Mouse (Mus musculus) liver, embryonic 12.5 days (tissue): ENCODE results near the gene Sf3a1. TPM values are rescaled to one million over a fixed set of nuclear protein-coding genes. Genes with fewer than 3 reads are reported as not detected.
"Not testable (repeated sequence)": the region's sequence is repeated elsewhere in the genome, so short reads cannot be mapped to it uniquely, and the experiment has no call there.

Experiments used
- ATAC-seq: fragments of 200-750 bp; cut with Nextera tagmentation; 2 replicates; pipeline ENCODE4 v1.8.0; 2017; ENCODE audit warnings: moderate number of reproducible peaks, mild to moderate bottlenecking, moderate library complexity
- H3K27ac ChIP-seq: fragments of 300-500 bp; sonication (generic); 2 replicates; pipeline ENCODE4 v1.5.1; 2016; ENCODE audit warnings: mild to moderate bottlenecking
- H3K27me3 ChIP-seq: fragments of 300-500 bp; sonication (generic); replicated peaks from 2 replicates; pipeline ENCODE4 v1.6.1; 2016; ENCODE audit warnings: mild to moderate bottlenecking, moderate library complexity
- H3K36me3 ChIP-seq: fragments of 300-500 bp; sonication (generic); 2 replicates; pipeline ENCODE4 v1.6.1; 2016; ENCODE audit warnings: mild to moderate bottlenecking, moderate library complexity
- H3K4me1 ChIP-seq: fragments of 300-500 bp; sonication (generic); 2 replicates; pipeline ENCODE4 v1.6.1; 2016
- H3K4me2 ChIP-seq: fragments of 300-500 bp; sonication (generic); 2 replicates; pipeline ENCODE4 v1.6.1; 2016; ENCODE audit warnings: mild to moderate bottlenecking, moderate library complexity
- H3K4me3 ChIP-seq: fragments of 300-500 bp; sonication (generic); 2 replicates; pipeline ENCODE4 v1.5.1; 2016; ENCODE audit warnings: mild to moderate bottlenecking, moderate library complexity
- H3K9ac ChIP-seq: fragments of 300-500 bp; sonication (generic); 2 replicates; pipeline ENCODE4 v1.6.1; 2016; ENCODE audit warnings: mild to moderate bottlenecking, moderate library complexity
- H3K9me3 ChIP-seq: fragments of 300-500 bp; sonication (generic); replicated peaks from 2 replicates; pipeline ENCODE4 v1.6.1; 2016; ENCODE audit warnings: mild to moderate bottlenecking, moderate library complexity
- WGBS: fragments of 180-500 bp; shearing (Covaris S2); methylation state at CpG from one replicate; pipeline ENCODE4 v1.1.7; 2016; ENCODE audit not compliant: insufficient replicate concordance; 5-methylcytosine and 5-hydroxymethylcytosine counted together
- polyA plus RNA-seq: library from polyadenylated mRNA; unstranded; fragments of >200 nt; fragmentation: Nextera tagmentation; extraction: Ambion mirVana; gene quantifications from 2 replicates; pipeline ENCODE4 v1.2.1, GENCODE M21; 2016

Gene Sf3a1
- polyA plus RNA-seq, 1 experiment from 2014 or later: 41.7 TPM

GRCm38 (mm10) chr11:4166467-4167090, 6.4 kb downstream of the Sf3a1 start:
- H3K36me3 ChIP-seq: peaks cover 100% of the 10 kb centered on the region
- H3K4me3 ChIP-seq: no peak overlapping the region
- no peaks in the 10 kb centered on the region for H3K9me3 ChIP-seq
- no peaks in the 10 kb centered on the region for H3K27me3 ChIP-seq
- no peak overlapping the region for H3K9ac ChIP-seq
- H3K27ac ChIP-seq: no peak overlapping the region
- no peak for ATAC-seq
- peaks cover 50% of the 10 kb centered on the region for H3K4me1 ChIP-seq
- WGBS: 76% methylated on average over 7 of the region's 7 CpGs
- no peak overlapping the region for H3K4me2 ChIP-seq

DNA sequence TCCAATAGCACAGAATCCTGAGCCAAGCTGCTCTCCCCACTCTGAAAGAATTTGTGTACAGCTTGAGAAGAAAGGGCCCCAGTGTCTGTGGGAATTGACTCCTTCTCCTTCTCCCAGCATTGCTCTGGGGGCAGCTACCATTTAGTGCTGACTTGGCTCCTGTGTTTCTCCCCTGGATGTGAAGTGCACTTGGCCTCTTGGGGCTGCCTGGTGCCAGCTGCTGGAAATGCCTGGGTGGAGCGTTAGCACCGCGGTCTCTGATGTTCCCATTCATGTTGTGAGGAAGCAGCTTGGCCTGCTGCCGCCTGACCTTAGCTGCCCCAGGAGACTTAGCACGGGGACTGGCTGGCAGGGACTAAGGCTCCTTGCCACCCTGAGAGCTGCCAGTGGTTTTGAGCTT, 14.4 kb downstream of the Sf3a1 start:
- no peak overlapping the region for H3K9ac ChIP-seq
- no peak overlapping the region for H3K4me3 ChIP-seq
- no peaks in the 10 kb centered on the region for H3K9me3 ChIP-seq
- H3K27ac ChIP-seq: no peak overlapping the region; the same call in 1 of the 2 replicates
- no peaks in the 10 kb centered on the region for H3K27me3 ChIP-seq
- H3K4me1 ChIP-seq: no peaks in the 10 kb centered on the region
- no peak for ATAC-seq
- H3K36me3 ChIP-seq: peaks cover 100% of the 10 kb centered on the region
- whole genome bisulfite sequencing: 89% methylated on average over 5 of the region's 5 CpGs
- no peak overlapping the region for H3K4me2 ChIP-seq

GRCm38 (mm10) chr11:4177716-4178115, 17.6 kb downstream of the Sf3a1 start:
- no peaks in the 10 kb centered on the region for H3K4me1 ChIP-seq
- peaks cover 99% of the 10 kb centered on the region for H3K36me3 ChIP-seq
- no peaks in the 10 kb centered on the region for H3K9me3 ChIP-seq
- H3K4me2 ChIP-seq: no peak overlapping the region
- no peak overlapping the region for H3K4me3 ChIP-seq
- ATAC-seq: no peak
- H3K9ac ChIP-seq: no peak overlapping the region
- no peak overlapping the region for H3K27ac ChIP-seq
- WGBS: 79% methylated on average over 4 of the region's 4 CpGs
- H3K27me3 ChIP-seq: no peaks in the 10 kb centered on the region

- no peaks in the 10 kb centered on the region for H3K27me3 ChIP-seq
- WGBS: 65% methylated on average over 1 of the region's 1 CpGs
- no peak overlapping the region for H3K4me3 ChIP-seq
- ATAC-seq: no peak
- H3K4me1 ChIP-seq: peaks cover 6% of the 10 kb centered on the region
- no peak overlapping the region for H3K27ac ChIP-seq
- H3K36me3 ChIP-seq: peaks cover 64% of the 10 kb centered on the region
- no peaks in the 10 kb centered on the region for H3K9me3 ChIP-seq
- no peak overlapping the region for H3K4me2 ChIP-seq
- H3K9ac ChIP-seq: no peak overlapping the region
Observed at GRCm38 (mm10) chr11:4182061-4182460, 21.9 kb downstream of the Sf3a1 start.

- Histone ChIP-seq H3K36me3 (peaks cover 50% of the 10 kb centered on the region), H3K9ac (no peak overlapping the region), H3K9me3 (no peaks in the 10 kb centered on the region), H3K27ac (no peak overlapping the region), H3K4me2 (no peak overlapping the region), H3K27me3 (0 out of 2 replicates have a peak, but pooled peaks cover 8% of the 10 kb centered on the region), H3K4me3 (no peak overlapping the region), H3K4me1 (peaks cover 20% of the 10 kb centered on the region)
- no peak for ATAC-seq
Observed at GRCm38 (mm10) chr11:4183511-4183910, 23.4 kb downstream of the Sf3a1 start.

DNA sequence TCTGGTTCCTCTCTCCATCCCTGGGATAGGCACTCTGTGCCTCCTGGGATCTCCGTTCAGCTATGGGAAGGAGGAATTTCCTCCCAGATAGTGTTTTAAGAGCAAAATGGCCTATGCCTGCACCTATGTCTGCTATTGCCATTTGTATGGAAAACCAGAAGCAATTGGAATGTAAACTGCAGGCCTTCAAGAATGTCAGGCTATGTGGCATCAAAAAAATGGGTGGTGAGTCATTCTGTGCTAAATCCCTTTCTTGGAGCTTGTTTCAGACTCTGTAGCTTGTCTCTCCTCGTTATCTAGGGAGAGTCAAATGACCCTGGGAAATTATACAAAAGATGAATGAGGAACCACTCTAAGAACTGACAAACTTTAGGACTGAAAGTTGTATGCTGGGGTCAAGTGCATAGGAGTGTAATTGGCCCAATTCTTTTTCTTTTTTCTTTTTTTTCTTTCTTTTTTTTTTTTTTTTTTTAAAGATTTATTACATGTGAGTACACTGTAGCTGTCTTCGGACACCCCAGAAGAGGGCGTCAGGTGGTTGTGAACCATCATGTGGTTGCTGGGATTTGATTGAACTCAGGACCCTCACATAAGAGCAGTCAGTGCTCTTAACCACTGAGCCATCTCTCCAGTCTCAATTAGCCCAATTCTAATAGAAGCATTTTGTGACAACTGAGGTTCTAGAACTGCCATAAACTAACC, 24.3 kb downstream of the Sf3a1 start:
- ATAC-seq: no peak
- 60% methylated on average over 4 of the region's 4 CpGs for WGBS

DNA sequence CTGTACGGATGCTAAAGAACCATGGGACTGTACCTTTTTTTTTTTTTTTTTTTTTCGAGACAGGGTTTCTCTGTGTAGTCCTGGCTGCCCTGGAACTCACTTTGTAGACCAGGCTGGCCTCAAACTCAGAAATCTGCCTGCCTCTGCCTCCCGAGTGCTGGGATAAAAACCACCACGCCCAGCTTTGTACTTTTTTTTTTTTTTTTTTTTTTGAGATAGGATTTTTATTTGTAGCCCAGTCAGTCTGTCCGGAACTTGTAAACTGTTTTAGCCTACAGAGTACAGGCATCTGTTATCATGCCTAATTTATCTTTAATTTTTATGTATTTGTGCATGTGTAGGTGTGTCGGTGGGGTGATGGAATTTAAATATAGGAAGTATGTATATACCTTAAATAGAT, 25.3 kb downstream of the Sf3a1 start:
- ATAC-seq, H3K9ac ChIP-seq, H3K27ac ChIP-seq, H3K27me3 ChIP-seq, H3K4me3 ChIP-seq, H3K9me3 ChIP-seq: not testable (repeated sequence)
- WGBS: 77% methylated on average over 6 of the region's 6 CpGs
- H3K36me3 ChIP-seq: peaks cover 30% of the 10 kb centered on the region
- H3K4me1 ChIP-seq: peaks cover 26% of the 10 kb centered on the region
- H3K4me2 ChIP-seq: peak overlapping the region; percentile 93; the same call in 1 of the 2 replicates

More for the DNA sequence above, 24.3 kb downstream of the Sf3a1 start:
- H3K27ac ChIP-seq: no peak overlapping the region
- 0 out of 2 replicates have a peak, but pooled peaks cover 8% of the 10 kb centered on the region for H3K27me3 ChIP-seq
- H3K4me2 ChIP-seq: no peak overlapping the region
- H3K9ac ChIP-seq: no peak overlapping the region
- H3K9me3 ChIP-seq: no peaks in the 10 kb centered on the region
- peaks cover 41% of the 10 kb centered on the region for H3K36me3 ChIP-seq
- H3K4me1 ChIP-seq: peaks cover 26% of the 10 kb centered on the region
- no peak overlapping the region for H3K4me3 ChIP-seq

DNA sequence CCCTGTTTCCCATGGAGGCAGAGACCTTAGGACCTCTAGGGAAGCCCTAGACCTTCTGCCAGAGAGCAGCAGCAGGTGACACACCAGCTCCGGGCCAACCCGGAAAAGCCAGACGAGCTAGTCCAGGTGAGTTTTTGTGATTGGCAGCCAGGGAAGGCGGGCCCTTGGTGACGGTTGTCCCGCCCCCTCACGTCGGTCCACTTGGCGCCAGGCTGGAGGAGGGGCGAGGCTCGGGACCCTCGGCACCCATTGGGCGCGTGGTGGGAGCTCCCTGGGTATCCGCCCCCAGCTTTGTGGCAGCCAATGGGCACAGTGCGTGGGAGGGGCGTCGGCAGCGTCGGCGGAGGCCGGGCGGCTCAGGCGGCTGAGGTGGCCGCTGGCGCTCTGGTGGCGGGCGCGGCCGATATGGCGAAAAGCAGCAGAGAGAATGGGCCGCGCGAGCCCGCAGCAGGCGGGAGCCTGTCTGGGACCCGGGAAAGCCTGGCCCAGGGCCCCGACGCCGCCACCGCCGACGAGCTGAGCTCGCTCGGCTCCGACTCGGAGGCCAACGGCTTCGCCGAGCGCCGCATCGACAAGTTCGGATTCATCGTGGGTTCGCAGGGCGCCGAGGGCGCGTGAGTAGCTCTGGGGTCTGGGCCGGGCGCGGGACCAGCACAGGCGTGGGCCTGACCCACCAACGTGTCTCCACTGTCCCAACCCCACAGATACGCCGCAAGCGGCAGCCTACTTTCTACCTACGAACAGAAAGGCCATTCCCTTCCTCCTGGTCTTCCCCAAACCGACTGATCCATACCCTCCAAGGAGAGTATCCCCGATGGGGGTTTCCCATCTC, 26.6 kb downstream of the Sf3a1 start, which contains the start of gene Tbc1d10a:
Gene Tbc1d10a (plus strand): TSS at position 304 of the 832 bp plus-strand sequence.
- Histone ChIP-seq H3K9ac (peak within 1 kb of the TSS; percentile 79), H3K9me3 (no peaks in the 10 kb centered on the region), H3K4me1 (peaks cover 33% of the 10 kb centered on the region), H3K4me3 (peak within 1 kb of the TSS; percentile 67), H3K4me2 (peak within 1 kb of the TSS; percentile 93), H3K27ac (peak within 1 kb of the TSS; percentile 72), H3K27me3 (0 out of 2 replicates have a peak, but pooled peaks cover 8% of the 10 kb centered on the region), H3K36me3 (peaks cover 18% of the 10 kb centered on the region)
- WGBS: under 1% methylated on average over 70 of the region's 71 CpGs
- peak; percentile 100 for ATAC-seq

DNA sequence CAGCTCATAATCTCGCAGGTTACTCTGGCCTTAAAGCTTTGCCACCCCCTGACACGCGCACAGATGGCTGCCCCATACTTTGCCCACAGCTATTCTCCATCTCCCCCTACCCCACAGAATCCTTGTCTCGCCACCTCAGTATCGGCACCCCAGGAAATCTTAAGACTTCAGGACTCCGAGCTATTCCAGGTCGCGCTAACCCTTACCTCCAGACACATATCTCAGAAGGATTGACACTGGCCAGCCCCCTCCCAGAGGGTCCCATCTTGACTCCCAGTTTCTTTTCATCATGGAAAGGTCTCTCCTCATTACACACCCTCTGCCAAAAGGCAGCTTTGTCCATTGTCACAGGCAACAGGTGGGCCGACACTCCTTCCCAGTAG, 27.2 kb downstream of the Sf3a1 start:
- H3K4me2 ChIP-seq: peak overlapping the region; percentile 93
- WGBS: 21% methylated on average over 9 of the region's 9 CpGs
- no peaks in the 10 kb centered on the region for H3K9me3 ChIP-seq
- no peak for ATAC-seq
- H3K36me3 ChIP-seq: peaks cover 12% of the 10 kb centered on the region
- H3K9ac ChIP-seq: peak overlapping the region; percentile 79
- H3K4me3 ChIP-seq: peak overlapping the region; percentile 67
- 0 out of 2 replicates have a peak, but pooled peaks cover 8% of the 10 kb centered on the region for H3K27me3 ChIP-seq
- peaks cover 35% of the 10 kb centered on the region for H3K4me1 ChIP-seq
- no peak overlapping the region for H3K27ac ChIP-seq

GRCm38 (mm10) chr11:4189182-4189581, 29.0 kb downstream of the Sf3a1 start:
- ATAC-seq: no peak
- Histone ChIP-seq H3K27ac (no peak overlapping the region), H3K4me2 (no peak overlapping the region), H3K27me3 (0 out of 2 replicates have a peak, but pooled peaks cover 8% of the 10 kb centered on the region), H3K9me3 (no peaks in the 10 kb centered on the region), H3K4me1 (peaks cover 35% of the 10 kb centered on the region), H3K9ac (no peak overlapping the region), H3K4me3 (no peak overlapping the region), H3K36me3 (no peaks in the 10 kb centered on the region)
- WGBS: 66% methylated on average over 6 of the region's 6 CpGs

DNA sequence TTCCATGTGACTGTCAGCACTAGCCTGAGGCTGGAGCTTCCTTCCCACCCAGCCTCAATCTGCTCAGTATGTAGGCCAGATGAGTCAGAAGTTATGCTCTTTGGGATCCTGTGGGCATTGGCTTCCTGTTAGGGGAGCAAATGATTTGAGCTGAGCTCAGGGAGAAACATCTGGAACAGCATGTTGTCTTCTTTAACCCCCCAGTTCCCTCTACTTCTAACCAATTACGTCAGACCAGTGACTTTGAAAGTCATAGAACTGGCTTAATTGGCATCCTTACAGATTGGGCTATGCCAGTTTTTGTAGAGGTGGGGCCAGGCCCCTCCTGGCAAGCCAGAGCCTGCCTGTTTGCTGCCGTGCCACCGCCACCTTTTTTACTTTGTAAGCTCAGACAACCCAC, 30.5 kb downstream of the Sf3a1 start:
- no peak overlapping the region for H3K27ac ChIP-seq
- no peak overlapping the region for H3K4me3 ChIP-seq
- 72% methylated on average over 3 of the region's 3 CpGs for WGBS
- no peak overlapping the region for H3K4me2 ChIP-seq
- no peaks in the 10 kb centered on the region for H3K9me3 ChIP-seq
- H3K36me3 ChIP-seq: no peaks in the 10 kb centered on the region
- no peak for ATAC-seq
- H3K4me1 ChIP-seq: peaks cover 35% of the 10 kb centered on the region
- H3K9ac ChIP-seq: no peak overlapping the region; the same call in 1 of the 2 replicates
- H3K27me3 ChIP-seq: 0 out of 2 replicates have a peak, but pooled peaks cover 8% of the 10 kb centered on the region

DNA sequence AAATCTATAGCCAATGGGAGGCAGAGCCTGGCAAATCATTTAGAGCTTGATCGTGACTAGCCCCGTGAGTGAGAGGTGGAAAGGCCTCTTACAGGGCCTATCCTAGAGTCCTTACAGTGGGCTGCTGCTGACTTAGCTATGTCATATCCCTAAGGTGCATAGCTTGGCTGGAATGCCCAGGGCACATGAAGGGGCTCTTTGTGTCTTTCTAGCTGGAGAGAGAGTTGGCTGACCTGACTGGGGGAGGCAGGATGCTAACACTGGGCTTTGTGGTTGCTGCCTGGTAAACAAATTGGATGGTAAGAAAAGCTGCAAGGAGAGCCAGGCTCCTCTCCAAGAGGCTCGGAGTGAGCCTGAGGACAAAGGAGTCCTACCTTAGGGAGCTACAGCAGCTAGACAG, 32.6 kb downstream of the Sf3a1 start:
- no peak overlapping the region for H3K4me3 ChIP-seq
- H3K27me3 ChIP-seq: 0 out of 2 replicates have a peak, but pooled peaks cover 5% of the 10 kb centered on the region
- H3K9ac ChIP-seq: no peak overlapping the region
- H3K4me1 ChIP-seq: peaks cover 26% of the 10 kb centered on the region
- no peak for ATAC-seq
- H3K9me3 ChIP-seq: no peaks in the 10 kb centered on the region
- no peaks in the 10 kb centered on the region for H3K36me3 ChIP-seq
- no peak overlapping the region for H3K27ac ChIP-seq
- H3K4me2 ChIP-seq: no peak overlapping the region
- 80% methylated on average over 3 of the region's 3 CpGs for WGBS
